Mouse (Mus musculus) embryonic stem cell, embryonic (primary cell): ENCODE data around the gene 4930415O20Rik.

ENCODE experiments used
- CTCF ChIA-PET, 4 experiments: fragments of 300-600 bp in 2 of 4; fragments of 350-600 bp in 2 of 4; sonication (Branson Sonifier 250); formaldehyde crosslinking; loops; one replicate each; lab custom pipeline; 2022; ENCODE audit warnings: inconsistent platforms in 2 of 4; lab: Charles Lee
- POLR2A ChIA-PET, 4 experiments: fragments of 300-600 bp in 2 of 4; fragments of 350-600 bp in 2 of 4; sonication (Branson Sonifier 250); formaldehyde crosslinking; loops; one replicate each; lab custom pipeline; 2022; ENCODE audit warnings: antibody characterized with exemption in 4 of 4, inconsistent platforms in 1 of 4; lab: Charles Lee

Gene 4930415O20Rik

DNA sequence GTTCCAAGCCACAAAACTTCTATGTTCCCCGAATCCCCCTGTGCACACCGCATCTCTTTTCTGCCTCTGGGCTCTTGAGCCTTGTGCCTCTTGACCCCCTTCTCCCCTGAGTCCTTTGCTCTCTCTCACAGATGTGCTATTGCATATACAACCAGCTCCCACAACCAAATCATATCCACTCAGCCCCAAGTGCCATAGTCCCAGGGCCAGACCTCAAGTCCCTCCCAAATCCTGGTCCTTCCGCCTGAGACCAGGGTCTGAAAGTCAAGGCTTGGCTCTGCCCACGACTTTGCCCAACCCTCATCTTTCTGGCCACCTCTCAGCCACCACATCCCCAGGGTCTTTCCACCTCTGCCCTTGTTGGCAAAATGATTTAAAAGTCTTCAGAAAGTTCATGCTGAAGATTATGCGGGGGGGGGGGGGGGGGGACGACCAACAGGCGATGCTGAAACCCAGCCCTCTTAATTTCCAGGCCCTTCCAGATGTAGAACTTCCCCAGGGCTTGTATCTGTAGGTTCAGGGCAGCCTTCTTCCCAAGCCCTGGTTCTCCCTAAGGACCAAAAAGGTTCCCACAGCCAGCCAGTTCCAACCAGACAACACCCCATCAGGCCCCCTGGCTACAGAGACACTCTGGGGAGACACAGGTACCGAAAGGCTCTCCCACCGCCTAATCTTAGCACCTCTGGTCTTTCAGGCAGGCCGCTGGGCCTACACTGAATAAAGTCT, 37.4 kb downstream of the 4930415O20Rik start:
- ChIA-PET POLR2A (interaction anchor here in 1 of 4 experiments (1.9 kb wide), 1 partner anchor 20 kb away, joined by 4 read pairs; no protein-coding TSS in a partner anchor), CTCF (interaction anchor here in 1 of 4 experiments (0.7 kb wide), 1 partner anchor 1305 kb away, joined by 3 read pairs; no protein-coding TSS in a partner anchor)

DNA sequence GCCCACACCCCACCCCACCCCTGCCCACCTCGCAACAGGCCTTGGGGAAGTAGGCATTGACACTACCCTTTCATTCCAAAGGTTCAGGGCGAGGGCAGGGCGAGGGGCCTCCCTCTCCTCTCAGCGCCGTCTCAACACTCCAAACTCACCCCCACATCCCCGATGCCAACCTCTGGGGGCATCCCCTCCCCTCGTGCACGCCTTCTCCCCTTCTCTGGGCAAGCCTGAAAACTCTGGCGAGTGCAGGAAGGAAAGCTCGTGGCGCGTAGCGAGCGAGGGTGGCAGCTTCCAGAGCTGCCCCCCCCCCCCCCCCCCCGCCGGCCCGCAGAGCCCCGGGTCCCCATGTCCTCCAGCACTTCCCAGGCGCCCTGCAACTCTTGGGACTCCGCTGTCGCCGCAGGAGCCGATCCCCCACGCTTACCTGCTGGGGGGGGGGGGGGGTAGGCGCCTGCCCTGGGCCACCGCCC, 38.0 kb downstream of the 4930415O20Rik start:
- ChIA-PET POLR2A (interaction anchor here in 1 of 4 experiments (0.6 to 1.9 kb wide), 4 partner anchors 12 to 535 kb away, joined by 3 to 9 read pairs (median 4); no protein-coding TSS in a partner anchor), CTCF (interaction anchor here in 2 of 4 experiments (0.7 to 2.7 kb wide), 4 partner anchors 23 to 1305 kb away, joined by 3 to 8 read pairs (median 7); no protein-coding TSS in a partner anchor)

DNA sequence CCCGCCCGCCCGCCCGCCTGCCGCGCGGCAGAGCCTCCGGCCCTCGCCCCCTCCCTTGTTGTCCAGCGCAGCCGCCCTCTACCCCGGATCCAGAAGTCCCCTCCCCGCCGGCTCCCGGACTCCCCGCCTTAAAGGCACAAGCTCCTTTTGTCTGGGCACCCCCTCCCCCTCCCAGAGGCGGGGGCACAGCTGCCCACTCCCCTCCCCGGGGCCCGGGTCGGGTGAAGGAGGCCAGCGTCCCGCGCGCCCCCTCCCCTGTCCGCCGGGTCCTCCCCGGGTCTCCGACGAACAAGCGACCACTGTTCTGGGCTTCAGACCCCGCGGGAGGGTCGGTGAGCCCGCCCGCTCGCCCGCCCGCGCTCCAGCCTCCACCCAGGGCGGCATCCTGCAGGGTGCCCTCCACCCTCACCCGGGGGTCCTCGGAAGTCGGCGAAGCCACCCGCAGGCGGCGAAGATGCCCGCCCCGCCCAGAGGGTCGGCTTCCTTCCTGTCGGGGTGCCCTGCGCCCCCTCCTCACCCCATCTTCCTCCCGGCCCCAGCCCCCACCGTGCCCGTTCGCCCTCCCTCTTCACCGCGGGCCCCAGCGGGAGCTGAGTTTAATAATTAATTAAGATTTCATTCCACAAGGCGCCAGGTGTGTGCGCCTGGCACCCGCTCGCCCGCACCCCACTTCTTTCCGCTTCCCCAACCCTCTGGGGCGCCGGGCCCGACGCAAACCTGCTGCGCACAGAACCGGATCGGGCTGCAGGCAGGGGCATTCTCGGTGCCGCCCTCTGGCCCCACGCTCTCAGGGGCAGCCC, 38.7 kb downstream of the 4930415O20Rik start, which contains the start of gene Adcy6:
Adcy6 (minus strand) TSS at position 746 of the 800 bp plus-strand sequence.
- CTCF ChIA-PET = interaction anchor here (0.5 to 2.7 kb wide), 12 partner anchors 22 to 789 kb away, joined by 3 to 8 read pairs (median 4); partner anchors contain the start of gene Arf3 (in 1 of the 4)
- POLR2A ChIA-PET = interaction anchor here in 3 of 4 experiments (0.6 to 2.3 kb wide), 10 partner anchors 8 to 535 kb away, joined by 3 to 9 read pairs (median 4); partner anchors contain the start of genes Cacnb3 (in 1 of the 3) and Ddx23 (in 1 of the 3)

DNA sequence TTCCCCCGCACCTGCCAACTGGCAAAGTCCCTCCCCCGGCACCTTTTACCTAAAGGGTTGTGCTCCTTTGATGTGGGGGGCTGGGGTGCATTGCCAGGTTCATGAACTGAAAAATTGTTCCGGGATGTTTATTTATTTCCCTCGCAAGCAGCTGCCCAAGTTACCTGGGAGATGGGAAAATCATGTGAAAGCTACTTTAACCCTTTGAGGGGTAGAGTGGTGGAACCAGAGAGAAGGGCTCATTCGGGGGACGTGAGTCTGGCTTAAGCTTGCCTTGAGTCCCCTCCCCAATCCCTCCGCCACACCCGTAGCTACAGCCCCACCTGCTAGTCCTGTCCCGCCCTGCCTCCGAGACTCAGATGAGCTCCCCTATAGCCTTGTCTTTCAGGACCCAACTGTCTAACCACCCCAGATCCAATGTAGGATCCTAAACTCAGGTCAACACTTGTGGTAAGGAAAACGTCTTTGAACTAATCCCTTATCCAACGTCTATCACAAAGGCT, 39.4 kb downstream of the 4930415O20Rik start:
- POLR2A ChIA-PET = interaction anchor here in 2 of 4 experiments (0.9 to 2.3 kb wide), 9 partner anchors 9 to 153 kb away, joined by 3 to 9 read pairs (median 3); partner anchors contain the start of genes Arf3 (in 1 of the 2), Cacnb3 (in 1 of the 2) and Ddx23 (in 1 of the 2)
- CTCF ChIA-PET = interaction anchor here (0.5 to 2.7 kb wide), 11 partner anchors 21 to 790 kb away, joined by 3 to 11 read pairs (median 4); partner anchors contain the start of gene Arf3 (in 1 of the 4)

DNA sequence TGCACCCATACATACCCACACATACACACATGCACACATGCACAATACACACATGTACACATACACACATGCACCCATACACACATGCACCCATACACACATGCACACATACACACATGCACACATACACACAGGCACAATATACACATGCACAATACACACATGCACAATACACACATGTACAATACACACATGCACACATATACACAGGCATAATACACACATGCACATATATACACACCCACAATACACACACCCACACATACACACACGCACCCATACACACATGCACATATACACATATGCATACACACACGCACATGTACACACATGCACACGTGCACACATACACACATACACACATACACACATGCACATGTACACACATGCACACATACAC, 41.4 kb downstream of the 4930415O20Rik start:
- ChIA-PET CTCF (interaction anchor here in 1 of 4 experiments (1.3 kb wide), 1 partner anchor 19 kb away, joined by 3 read pairs; no protein-coding TSS in a partner anchor), POLR2A (no interaction called here)

DNA sequence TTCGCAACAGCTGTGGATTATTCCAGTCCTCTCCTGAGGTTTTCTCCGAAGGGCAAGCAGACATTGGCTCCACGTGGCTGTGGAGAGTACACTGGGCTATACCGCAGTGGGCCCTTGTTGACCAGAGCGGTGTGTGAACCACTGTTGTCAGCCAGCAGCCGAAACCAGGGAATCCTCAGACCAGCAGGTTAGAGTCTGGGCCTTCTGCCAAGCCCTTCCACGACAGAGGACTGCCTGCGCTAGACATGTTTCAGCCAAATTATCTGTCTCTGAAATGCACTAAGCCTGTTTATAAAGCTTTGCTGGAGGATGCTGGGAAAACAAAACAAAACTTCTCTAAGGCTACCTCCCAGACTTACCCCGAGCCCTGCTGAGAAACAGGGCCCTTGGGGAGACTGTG, 43.7 kb downstream of the 4930415O20Rik start:
- CTCF ChIA-PET = interaction anchor here (0.5 to 3.7 kb wide), 7 partner anchors 11 to 97 kb away, joined by 3 to 40 read pairs (median 5); no protein-coding TSS in a partner anchor
- POLR2A ChIA-PET = interaction anchor here in 2 of 4 experiments (1.0 to 9.2 kb wide), 5 partner anchors 8 to 46 kb away, joined by 3 to 49 read pairs (median 5); partner anchors contain the start of gene Cacnb3 (in 1 of the 2)

DNA sequence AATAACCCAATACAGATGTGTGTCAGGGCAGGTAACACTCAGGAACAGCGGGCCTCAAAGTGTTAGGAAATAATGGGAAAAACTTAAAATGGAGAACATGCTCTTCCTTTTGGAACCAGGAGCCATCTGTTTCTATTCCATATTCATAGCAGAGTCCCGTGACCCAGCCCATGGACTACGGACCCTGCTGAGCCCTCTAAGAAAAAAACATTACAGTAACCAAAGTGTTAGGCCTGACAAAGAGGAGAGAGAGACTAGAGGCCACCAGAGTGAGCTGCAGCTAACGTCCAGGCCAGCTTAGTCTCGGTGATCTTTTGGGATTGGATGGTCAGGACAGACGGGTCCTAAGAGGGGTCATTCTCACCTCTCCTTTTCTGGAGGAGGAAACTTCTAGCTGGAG, 44.2 kb downstream of the 4930415O20Rik start:
- CTCF ChIA-PET = interaction anchor here in 3 of 4 experiments (0.5 to 3.7 kb wide), 9 partner anchors 11 to 762 kb away, joined by 3 to 40 read pairs (median 4); no protein-coding TSS in a partner anchor

DNA sequence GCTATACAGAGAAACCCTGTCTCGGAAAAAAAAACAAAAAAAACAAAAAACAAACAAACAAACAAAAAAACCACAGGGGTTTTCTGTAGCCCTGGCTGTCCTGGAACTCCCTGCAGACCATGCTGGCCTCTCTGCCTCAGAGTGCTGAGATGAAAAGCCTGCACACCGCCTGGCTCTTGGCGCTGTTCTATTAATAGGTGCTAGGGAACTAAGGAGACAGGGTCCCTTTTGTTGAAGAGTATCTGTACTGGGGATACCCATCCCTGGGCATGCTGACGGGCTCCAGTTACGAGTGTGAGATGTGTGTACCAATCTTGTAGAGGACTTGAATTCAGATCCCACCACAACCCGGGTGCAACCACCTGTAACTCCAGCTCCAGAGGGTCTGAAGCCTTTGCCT, 44.9 kb downstream of the 4930415O20Rik start:
- ChIA-PET CTCF (interaction anchor here in 3 of 4 experiments (0.6 to 3.7 kb wide), 11 partner anchors 12 to 328 kb away, joined by 3 to 40 read pairs (median 4); no protein-coding TSS in a partner anchor), POLR2A (interaction anchor here in 3 of 4 experiments (0.8 to 9.2 kb wide), 14 partner anchors 10 to 362 kb away, joined by 3 to 49 read pairs (median 4); partner anchors contain the start of gene Cacnb3 (in 2 of the 3))

More for the DNA sequence above, 44.2 kb downstream of the 4930415O20Rik start:
- POLR2A ChIA-PET = interaction anchor here in 3 of 4 experiments (0.5 to 9.2 kb wide), 11 partner anchors 9 to 135 kb away, joined by 3 to 49 read pairs (median 4); partner anchors contain the start of gene Cacnb3 (in 2 of the 3)

DNA sequence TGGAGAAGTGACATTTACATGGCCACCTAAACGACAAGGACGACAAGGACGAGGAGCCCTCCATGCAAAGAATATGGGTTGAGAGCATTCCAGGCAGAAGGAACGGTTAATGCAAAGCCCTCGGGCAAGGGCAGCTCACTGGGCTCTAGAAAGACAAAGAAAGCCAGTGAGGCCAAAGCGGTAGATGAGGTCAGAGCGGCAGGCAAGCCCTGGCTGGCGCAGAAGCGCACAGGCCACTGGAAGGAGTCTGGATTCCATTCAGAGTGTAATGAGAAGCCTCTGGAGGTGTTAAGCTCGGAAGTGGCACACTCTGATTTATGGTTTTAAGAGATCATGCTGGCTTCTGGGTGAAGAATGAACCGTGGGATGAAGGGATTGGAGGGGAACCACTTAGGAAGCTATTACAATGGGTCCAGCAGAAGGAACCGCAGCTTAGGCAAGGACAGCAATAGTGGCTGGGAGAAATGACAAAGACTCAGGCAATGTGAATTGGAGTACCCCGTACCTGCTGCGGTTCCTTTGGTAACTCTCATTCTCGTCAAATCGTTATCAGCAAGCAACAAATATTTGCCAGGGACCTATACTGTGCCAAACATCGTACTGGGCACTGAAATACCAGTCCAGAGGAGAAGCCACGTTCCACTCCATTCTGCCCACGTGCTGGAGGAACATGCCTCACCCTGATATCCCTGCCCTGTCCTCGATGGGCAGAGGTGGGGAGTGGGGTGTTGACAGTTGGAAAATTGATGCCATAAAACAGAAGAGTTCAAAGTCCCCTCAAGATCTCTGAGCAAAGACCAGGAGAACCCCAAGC, 45.8 kb downstream of the 4930415O20Rik start:
- POLR2A ChIA-PET = interaction anchor here in 3 of 4 experiments (0.5 to 9.2 kb wide), 26 partner anchors 9 to 1032 kb away, joined by 3 to 49 read pairs (median 3); partner anchors contain the start of genes Cacnb3 (in 2 of the 3), Ddx23 (in 1 of the 3), Kansl2 (in 1 of the 3) and Rnd1 (in 1 of the 3)
- CTCF ChIA-PET = interaction anchor here (0.5 to 3.7 kb wide), 39 partner anchors 10 to 1147 kb away, joined by 3 to 40 read pairs (median 4); partner anchors contain the start of genes Cacnb3 (in 2 of the 4), 4930415O20Rik (in 1 of the 4), Ccdc65 (in 1 of the 4) and Ccnt1 (in 1 of the 4)

DNA sequence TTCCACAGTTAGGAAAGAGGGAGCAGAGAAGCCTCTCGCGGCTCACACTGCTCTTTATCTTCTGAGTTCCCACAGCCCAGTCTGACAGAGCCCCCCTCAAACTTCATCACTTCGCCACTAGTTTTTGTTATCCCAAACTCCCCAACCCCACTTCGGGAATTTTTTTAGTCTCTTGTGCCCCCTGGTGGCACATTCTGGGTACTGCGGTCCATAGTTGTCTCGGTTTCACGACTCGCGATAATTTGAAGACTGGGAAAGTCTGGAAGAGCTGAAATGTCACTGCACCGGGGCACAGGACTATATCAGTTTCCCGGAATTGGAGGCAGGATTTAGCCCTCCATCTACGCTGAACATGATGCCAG, 46.4 kb downstream of the 4930415O20Rik start:
- POLR2A ChIA-PET = interaction anchor here in 3 of 4 experiments (0.5 to 9.2 kb wide), 27 partner anchors 9 to 1031 kb away, joined by 3 to 49 read pairs (median 3); partner anchors contain the start of genes Cacnb3 (in 2 of the 3), Kansl2 (in 1 of the 3) and Rnd1 (in 1 of the 3)
- CTCF ChIA-PET = interaction anchor here (0.6 to 3.7 kb wide), 52 partner anchors 9 to 1244 kb away, joined by 3 to 40 read pairs (median 4); partner anchors contain the start of genes Cacnb3 (in 2 of the 4), 4930415O20Rik (in 1 of the 4), Ccnt1 (in 1 of the 4) and Fkbp11 (in 1 of the 4)

DNA sequence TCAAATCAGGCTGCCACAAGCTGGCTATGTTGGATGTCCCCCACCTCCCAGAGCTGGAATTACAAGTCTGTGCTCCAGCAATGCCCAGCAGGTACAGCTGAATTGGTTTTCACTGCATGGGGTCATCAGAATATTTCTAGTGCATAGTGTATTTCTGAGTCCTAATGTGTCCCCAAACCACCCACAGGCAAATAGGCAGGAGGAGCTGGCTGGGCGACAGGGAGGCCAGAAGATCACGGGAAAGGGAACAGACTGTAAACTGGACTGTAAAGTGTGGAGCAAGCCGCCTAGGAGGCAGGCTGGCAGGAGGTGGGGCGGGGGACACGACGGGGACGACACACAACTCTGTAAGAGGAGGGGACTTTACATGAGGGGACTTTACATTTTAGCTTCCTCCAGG, 51.4 kb downstream of the 4930415O20Rik start:
- ChIA-PET POLR2A (interaction anchor here in 3 of 4 experiments (0.6 to 9.2 kb wide), 13 partner anchors 8 to 157 kb away, joined by 3 to 49 read pairs (median 4); partner anchors contain the start of gene Cacnb3 (in 2 of the 3)), CTCF (interaction anchor here (0.6 to 2.5 kb wide), 16 partner anchors 9 to 406 kb away, joined by 3 to 12 read pairs (median 4); partner anchors contain the start of genes 4930415O20Rik (in 1 of the 4), Cacnb3 (in 1 of the 4) and Ccnt1 (in 1 of the 4))

DNA sequence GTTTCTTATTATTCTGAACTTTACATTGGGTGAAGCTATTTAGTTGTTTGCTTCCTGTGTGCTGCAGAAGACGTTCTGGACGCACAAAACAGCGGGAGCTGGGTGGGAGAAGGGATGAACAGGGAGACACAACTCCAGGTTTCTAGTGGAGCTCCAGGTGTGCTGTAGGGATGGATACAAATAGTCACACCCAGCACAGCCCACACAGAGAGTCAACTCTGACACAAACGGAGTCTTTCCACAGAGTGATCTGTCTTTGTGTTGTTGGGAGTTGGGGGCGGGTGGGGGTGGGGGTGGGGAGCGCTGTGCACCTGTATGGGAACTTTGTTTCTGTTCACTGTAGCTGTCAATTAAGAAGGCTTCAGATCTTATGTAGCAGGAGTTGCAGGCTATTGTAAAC, 51.9 kb downstream of the 4930415O20Rik start:
- ChIA-PET CTCF (interaction anchor here (0.6 to 2.5 kb wide), 15 partner anchors 8 to 176 kb away, joined by 3 to 12 read pairs (median 4); partner anchors contain the start of genes 4930415O20Rik (in 1 of the 4), Cacnb3 (in 1 of the 4) and Ccnt1 (in 1 of the 4)), POLR2A (interaction anchor here in 3 of 4 experiments (0.6 to 9.2 kb wide), 10 partner anchors 8 to 156 kb away, joined by 3 to 49 read pairs (median 5); partner anchors contain the start of gene Cacnb3 (in 1 of the 3))

DNA sequence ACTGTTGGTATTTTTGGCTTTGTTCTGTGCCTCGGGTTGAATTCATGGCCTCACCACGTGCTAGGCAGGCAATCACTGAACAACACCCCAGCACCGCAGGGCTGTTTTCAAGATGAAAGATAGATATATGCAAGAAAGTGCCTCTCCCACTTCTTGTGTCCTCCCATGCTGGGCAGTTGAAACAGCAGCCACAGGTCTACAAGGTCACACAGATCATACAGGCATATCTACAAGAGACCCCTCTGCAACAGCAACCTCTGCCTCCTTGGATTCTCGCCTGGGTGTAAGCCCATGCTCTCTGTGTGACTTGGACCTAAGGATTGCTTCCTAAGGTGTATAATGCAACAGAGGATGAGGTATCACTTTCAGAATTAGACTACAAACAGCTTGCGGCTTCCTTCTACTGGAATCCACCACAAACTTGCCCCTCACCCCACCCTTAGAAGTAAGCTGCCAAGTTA, 52.6 kb downstream of the 4930415O20Rik start:
- ChIA-PET POLR2A (interaction anchor here in 3 of 4 experiments (0.6 to 9.2 kb wide), 9 partner anchors 7 to 478 kb away, joined by 3 to 49 read pairs (median 4); partner anchors contain the start of genes Cacnb3 (in 1 of the 3) and Rnd1 (in 1 of the 3)), CTCF (interaction anchor here in 3 of 4 experiments (1.0 to 2.5 kb wide), 4 partner anchors 8 to 53 kb away, joined by 3 to 12 read pairs (median 12); partner anchors contain the start of genes 4930415O20Rik (in 1 of the 3), Cacnb3 (in 1 of the 3) and Ccnt1 (in 1 of the 3))

DNA sequence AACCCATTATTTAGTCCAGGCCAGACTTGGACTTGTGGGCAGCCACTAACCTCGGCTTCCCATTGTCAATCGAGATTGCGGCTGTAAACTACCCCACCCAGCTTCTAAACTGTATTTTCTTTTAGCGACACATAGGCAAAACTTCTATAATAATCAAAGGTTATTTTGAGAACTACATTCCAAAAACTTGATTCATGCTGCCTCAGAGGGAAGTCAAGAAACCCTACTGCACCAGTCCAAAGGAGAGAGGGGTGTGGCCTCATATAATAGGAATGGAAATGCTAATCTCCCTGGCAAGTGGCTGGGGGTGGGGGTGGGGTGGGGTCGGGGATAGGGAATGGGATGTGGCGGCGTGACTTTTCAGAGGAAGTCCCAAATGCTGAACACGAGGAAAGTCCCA, 55.3 kb downstream of the 4930415O20Rik start:
- ChIA-PET POLR2A (interaction anchor here in 3 of 4 experiments (0.6 to 1.9 kb wide), 7 partner anchors 10 to 110 kb away, joined by 3 to 4 read pairs (median 3); partner anchors contain the start of genes 4930415O20Rik (in 1 of the 3), Ccnt1 (in 1 of the 3) and Rnd1 (in 1 of the 3)), CTCF (interaction anchor here (0.6 to 4.4 kb wide), 11 partner anchors 9 to 357 kb away, joined by 3 to 39 read pairs (median 3); partner anchors contain the start of gene Ddx23 (in 1 of the 4))
